Mouse (Mus musculus) induced T-regulatory cell, adult 2 months (primary cell): ENCODE data around the gene Syngap1.

ENCODE experiments used
- DNase-seq: peaks from one replicate; pipeline ENCODE4 v3.0.0-alpha.2; 2012; ENCODE audit warnings: low read depth

The Syngap1 gene

GRCm38 (mm10) chr17:26956309-26956708, 15.3 kb downstream of the Syngap1 start:
- no peak for DNase-seq

DNA sequence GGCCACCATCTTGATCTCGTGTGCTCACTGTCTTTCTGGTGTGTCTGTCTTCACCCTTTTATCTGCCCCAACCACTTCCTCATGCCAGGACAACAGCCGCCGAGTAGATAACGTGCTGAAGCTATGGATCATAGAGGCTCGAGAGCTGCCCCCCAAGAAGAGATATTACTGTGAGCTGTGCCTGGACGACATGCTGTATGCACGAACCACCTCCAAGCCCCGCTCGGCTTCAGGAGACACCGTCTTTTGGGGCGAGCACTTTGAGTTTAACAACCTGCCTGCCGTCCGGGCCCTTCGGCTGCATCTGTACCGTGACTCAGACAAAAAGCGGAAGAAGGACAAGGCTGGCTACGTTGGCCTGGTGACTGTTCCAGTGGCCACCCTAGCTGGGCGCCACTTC, 15.8 kb downstream of the Syngap1 start:
- no peak for DNase-seq

DNA sequence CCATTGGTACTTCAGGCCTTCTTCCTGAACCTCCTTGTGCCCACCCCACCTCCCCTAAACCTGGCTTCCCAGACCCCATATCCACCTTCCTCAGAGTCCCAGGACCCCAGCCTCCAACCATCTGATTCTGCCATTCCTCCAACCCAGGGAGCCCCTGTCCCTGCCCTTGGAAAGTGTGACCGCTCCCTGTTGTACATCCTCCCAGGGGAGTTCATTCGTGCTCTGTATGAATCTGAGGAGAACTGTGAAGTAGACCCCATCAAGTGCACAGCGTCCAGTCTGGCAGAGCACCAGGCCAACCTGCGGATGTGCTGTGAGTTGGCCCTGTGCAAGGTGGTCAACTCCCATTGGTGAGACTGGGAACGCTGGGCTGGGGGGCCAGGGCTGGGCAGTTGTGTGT, 16.8 kb downstream of the Syngap1 start:
- no peak for DNase-seq

DNA sequence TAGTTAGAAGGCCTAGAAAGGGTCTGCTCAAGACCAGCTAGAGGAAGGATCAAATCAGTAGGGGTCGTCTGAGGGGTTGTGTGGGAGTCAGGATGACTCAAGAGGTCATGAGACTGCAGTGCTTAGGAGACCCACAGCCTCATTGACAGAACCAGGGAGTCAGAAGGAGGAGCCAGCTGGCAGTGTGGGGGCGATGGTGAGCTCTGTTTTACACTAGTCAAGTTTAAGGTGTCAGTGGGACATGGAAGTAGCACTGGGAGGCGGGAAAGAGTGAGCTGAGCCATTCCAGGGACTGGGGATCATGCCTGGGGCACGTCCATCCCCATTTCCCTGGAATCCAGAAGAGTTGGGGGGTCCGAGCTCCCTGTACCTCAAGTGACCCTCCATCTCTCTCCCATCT, 17.8 kb downstream of the Syngap1 start:
- DNase-seq = no peak

GRCm38 (mm10) chr17:26959815-26960214, 18.8 kb downstream of the Syngap1 start:
- no peak for DNase-seq

DNA sequence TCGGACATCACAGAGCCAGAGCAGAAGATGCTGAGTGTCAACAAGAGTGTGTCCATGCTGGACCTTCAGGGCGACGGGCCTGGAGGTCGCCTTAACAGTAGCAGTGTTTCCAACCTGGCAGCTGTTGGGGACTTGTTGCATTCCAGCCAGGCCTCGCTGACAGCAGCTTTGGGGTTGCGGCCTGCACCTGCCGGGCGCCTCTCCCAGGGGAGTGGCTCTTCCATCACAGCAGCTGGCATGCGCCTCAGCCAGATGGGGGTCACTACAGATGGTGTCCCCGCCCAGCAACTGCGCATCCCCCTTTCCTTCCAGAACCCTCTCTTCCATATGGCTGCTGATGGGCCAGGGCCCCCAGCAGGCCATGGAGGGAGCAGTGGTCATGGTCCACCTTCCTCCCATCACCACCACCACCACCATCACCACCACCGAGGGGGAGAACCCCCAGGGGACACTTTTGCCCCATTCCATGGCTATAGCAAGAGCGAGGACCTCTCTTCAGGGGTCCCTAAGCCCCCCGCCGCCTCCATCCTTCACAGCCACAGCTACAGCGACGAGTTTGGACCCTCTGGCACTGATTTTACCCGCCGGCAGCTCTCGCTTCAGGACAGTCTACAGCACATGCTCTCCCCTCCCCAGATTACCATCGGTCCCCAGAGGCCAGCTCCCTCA, 20.7 kb downstream of the Syngap1 start:
- DNase-seq = no peak

DNA sequence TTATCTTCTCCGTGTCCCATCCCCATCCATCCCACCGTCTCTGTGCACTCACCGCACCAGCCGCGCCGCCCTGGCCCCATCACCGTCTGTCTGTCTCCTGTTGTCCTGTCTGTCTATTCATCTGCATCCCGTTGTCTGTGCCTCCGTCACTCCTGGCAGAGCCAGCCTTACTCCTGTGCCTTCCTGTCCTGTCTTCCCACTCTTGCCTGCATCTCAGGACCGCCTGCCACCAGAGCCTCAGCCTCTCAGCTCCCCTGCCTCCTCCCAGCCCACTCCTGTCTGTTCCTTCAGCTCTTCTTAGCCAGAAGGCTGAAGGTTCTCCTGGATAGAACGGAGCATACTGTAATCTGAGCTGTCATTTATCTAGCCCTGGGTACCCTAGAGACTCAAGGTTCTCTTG, 25.9 kb downstream of the Syngap1 start:
- no peak for DNase-seq

DNA sequence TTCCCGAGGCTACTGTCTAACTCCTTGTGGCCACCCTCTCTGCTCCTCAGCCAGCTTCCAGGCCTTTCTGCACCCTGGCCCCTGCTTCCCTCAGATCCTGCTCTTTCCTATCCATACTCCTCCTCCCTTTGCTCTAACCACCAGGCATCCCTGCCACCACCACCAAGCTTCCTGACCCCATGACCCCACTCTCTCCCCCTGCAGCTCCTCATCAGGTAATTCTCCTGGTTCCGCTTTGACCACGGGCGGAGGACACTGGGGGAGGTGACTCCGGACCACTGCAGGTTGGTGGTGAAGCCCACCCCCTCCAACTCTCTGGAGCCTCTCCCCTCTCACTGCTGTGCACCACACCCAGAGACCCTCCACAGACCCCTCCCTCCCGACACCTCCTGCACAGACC, 26.4 kb downstream of the Syngap1 start:
- DNase-seq = no peak

DNA sequence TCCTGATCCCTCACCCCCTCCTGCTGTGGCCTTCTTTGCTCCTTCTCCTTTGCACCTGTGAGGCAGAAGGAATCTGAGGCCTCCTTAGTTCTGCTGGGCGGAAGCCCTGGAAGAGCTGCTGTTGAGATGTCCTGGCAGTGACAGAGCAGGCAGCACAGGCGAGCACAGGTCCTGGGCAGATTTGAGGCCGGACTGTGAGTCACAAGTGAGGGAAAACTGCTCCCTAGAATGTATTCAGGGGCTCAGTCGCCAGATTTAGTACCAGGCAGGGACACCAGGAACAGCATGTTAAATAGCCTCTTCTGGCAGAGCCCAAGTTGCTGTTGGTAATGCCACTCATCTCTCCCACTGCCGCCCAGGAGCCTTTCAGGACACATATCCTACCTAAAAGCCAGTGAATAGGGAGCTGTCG, 27.2 kb downstream of the Syngap1 start:
- no peak for DNase-seq

DNA sequence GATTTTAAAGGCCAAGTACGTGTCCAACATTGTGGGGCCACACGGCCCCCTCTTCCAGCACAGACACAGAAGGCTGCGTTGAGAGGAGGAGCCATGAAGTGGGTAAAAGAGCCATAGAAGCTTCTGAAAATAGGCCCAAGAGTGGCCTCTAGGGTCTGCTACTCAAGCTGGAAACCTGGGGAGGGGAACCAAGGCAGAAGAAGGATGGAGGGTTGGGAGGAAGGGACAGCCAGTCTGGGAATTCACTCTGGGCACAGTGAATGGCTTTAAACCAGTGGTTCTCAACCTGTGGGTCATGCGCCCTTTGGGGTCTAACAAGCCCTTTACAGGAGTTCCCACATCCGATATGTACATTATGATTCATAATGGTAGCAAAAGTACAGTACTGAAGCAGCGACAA, 28.2 kb downstream of the Syngap1 start:
- DNase-seq = no peak

GRCm38 (mm10) chr17:26970221-26970620, 29.2 kb downstream of the Syngap1 start:
- DNase-seq = no peak

DNA sequence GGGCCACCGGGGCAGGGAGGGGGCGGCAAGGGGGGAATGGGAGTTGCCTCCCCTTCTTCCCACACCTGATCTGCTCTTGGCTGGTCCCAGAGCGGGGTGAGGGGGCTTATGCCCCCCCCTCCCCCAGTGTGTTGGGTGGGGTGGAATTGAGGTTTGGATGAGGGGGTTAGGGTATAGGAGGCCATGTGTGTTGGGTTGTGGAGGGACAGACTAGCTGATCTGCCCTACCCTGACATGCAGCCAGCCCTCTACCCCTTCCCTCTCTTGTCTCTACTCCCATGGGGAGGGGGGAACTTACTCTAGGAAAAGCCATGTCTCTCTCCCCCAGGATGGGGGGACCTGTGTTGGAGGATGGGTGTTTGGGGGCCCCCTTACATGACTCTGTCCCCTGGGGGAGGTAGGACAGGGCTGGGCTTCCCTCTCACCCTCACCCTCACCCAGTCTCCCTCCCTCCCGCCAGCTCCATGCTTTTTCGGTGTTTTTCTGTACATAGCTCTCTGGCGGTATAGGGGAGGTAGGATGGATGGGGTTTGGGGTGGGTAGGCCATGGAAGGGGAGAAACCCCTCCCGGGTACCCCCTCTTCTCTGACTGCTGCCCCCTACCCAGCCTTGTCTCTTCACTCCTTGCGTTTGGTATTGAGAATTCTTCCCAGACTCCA, 30.3 kb downstream of the Syngap1 start:
- no peak for DNase-seq

DNA sequence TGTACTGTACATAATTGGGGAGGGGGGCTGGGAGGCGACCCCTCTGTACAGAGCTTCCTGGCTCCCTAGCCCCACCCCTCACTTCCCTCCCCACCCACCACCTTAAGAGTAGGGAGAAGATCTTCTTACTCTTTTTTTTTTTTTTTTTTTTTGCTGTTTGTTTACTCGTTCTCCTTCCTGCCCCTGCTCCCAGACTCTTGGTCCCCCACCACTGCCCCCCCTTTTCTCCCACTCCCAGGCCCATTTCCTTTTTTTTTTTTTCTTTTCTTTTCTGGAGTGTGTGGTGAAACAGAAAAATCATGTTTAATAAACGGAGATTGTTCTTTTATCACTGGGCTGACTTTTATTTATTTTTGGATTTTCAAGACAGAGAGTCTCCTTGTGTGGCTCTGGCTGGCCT, 31.1 kb downstream of the Syngap1 start:
- DNase-seq = no peak

DNA sequence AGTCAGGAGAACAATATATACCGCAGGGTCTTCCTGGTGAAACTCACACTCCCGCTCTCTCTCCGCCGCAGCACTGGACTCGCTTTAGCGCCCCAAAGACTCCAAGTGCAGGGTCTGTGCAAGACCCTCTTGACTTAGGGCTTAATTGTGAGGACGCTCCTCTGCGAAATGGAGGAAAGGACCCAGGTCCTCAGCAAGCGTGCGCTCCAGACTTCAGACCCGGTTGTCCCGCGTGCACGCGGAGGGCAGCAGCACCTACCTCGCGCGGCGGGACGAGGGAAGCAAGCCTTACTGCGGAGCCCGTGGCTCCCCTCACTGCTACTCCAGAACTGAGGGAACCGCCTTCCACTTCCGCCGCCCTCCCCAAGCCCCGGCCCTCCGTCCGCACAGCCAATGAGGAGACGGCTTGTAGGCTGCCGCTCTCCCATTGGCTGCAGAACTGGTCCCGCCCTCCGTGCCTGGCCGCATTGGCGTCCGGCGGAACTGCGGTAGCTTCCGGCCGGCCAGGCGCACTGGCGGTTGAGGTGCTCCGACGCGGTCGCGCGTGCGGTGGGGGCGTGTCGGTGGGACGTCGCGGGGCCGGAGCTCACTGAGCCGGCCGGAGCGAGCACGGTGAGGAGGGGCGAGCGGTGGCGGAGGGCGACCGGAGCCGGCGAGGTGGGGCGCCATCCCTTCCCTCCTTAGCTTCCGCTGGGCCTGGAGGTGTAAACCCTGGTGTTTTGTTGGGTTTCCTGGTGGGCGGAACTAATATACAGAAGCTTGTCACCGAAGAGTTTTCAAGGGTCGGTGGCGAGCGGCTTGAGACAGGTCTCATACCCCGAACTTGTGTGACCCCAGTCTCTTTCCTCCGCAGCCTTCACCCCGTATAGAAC, 31.9 kb downstream of the Syngap1 start, which contains the start of gene Zbtb9:
Zbtb9 (plus strand) TSS at position 465 of the 872 bp plus-strand sequence.
- DNase-seq = peak; percentile 97

DNA sequence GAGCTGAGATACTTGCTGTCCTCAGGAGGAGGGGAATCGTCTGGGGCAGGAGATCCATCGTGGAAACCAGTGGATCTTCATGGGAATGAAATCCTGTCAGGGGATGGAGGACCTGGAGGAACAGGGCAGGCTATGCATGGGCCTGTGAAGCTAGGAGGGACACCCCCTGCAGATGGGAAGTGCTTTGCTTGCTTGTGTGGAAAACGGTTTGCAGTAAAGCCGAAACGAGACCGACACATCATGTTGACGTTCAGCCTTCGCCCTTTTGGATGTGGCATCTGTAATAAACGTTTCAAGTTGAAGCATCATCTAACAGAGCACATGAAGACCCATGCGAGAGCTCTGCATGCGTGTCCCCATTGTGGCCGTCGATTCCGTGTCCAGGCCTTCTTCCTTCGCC, 33.5 kb downstream of the Syngap1 start:
- DNase-seq = no peak

DNA sequence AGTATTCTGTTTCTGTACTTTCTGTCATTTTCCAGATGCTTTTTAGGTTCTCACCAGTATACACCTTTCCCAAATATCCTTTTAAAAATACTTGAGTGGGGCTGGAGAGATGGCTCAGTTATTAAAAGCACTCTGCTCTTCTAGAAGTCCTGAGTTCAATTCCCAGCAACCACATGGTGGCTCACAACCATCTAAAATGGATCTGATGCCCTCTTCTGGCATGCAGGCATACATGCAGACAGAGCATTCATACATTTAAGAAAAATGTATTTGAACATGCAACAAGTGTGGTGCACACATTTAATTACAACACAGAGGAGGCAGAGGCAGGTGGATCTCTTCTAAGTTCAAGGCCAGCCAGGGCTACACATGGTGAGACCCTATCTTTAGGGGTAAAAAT, 34.4 kb downstream of the Syngap1 start:
- peak; percentile 38 for DNase-seq

- peak; percentile 47 for DNase-seq
Observed at GRCm38 (mm10) chr17:26977354-26977753, 36.3 kb downstream of the Syngap1 start.

DNA sequence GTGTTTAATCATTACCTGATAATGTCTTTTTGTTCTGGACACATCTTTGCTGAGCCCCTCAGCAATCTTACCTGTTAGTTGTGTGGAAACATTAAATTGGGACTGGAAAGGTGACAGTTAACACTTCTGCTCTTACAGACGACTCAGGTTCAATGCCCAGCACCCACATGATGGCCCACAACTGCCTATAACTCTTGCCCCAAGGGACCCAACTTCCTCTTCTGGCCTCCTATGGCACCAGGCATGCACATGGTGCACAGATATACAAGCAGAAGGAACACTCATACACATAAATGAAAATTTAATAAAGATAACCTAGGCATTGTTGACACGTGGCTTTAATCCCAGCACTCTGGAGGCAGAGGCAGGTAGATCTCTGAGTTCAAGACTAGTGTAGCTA, 38.4 kb downstream of the Syngap1 start:
- DNase-seq = no peak

- no peak for DNase-seq
Observed at GRCm38 (mm10) chr17:26981050-26981449, 40.0 kb downstream of the Syngap1 start.

GRCm38 (mm10) chr17:26983382-26983781, 42.3 kb downstream of the Syngap1 start:
- DNase-seq = no peak

GRCm38 (mm10) chr17:26985503-26986179, 44.6 kb downstream of the Syngap1 start:
- no peak for DNase-seq

DNA sequence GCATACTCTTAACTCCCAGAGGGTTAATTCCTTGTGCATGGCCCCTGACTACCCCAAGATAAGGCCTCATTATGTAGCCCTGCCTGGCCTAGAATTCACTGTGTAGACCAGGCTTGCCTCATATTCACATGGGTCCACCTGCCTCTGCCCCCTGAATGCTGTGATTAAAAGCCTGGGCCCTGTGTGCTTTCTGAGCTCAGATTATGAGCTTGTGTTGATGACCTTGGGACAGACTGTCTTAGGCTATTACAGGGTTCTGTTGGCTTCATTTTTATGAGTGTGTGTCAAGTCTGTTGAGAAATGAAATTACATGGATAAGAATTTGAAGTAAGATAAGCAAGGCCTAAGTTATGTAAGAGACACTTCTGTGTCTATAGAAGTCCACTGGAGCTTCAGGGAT, 49.5 kb downstream of the Syngap1 start:
- no peak for DNase-seq
